Mouse (Mus musculus) spleen, adult 2 months (tissue): ENCODE measurements around the gene Amz2.

Experiments
- CTCF ChIP-seq: fragments of 200-500 bp; IDR thresholded peaks from 2 replicates; pipeline ENCODE4 v1.5.1; 2011; ENCODE audit warnings: mild to moderate bottlenecking, inconsistent platforms; ENCODE audit not compliant: insufficient read depth, insufficient read length, insufficient replicate concordance; ENCODE audit errors: extremely low read depth
- POLR2A ChIP-seq: fragments of 200-500 bp; IDR thresholded peaks from 2 replicates; pipeline ENCODE4 v1.6.1; 2011; ENCODE audit warnings: low read depth, low read length, inconsistent platforms

DNA sequence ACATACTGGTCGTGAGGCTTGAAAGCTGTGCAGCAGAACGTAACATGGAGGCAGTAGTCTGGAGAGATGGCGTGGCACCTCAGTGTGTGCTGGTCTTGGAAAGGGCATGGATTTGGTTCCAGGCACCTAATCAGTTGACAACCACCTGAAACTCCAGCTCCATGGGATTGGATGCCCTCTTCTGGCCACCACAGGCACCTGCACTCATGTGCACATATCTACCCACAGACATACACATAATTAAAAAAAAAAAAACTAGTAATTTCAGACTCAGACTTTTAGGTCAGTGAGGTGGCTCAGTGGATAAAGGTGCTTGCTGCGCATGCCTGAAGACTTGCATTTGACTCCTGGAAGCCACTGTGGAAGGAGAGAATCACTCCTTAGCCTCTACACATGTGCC lies 3.5 kb upstream of the Amz2 start:
- no peak for TF ChIP-seq CTCF
- no peak for TF ChIP-seq POLR2A
